Mouse (Mus musculus) G1E-ER4 (cell line): ENCODE results near the gene Slf2. TPM values are rescaled to one million over a fixed set of nuclear protein-coding genes. Genes with fewer than 3 reads are reported as not detected.

Experiments used
- GATA1 ChIP-seq: IDR thresholded peaks from one replicate; pipeline ENCODE4 v1.8.0; 2012; ENCODE audit warnings: low read length, inconsistent platforms
- polyA plus RNA-seq: library from polyadenylated mRNA; stranded (reverse); fragments of >175 nt; gene quantifications from 2 replicates; pipeline ENCODE4 v1.2.3, GENCODE M21; 2012

Gene Slf2
- polyA plus RNA-seq, 1 experiment = 78.6 TPM

DNA sequence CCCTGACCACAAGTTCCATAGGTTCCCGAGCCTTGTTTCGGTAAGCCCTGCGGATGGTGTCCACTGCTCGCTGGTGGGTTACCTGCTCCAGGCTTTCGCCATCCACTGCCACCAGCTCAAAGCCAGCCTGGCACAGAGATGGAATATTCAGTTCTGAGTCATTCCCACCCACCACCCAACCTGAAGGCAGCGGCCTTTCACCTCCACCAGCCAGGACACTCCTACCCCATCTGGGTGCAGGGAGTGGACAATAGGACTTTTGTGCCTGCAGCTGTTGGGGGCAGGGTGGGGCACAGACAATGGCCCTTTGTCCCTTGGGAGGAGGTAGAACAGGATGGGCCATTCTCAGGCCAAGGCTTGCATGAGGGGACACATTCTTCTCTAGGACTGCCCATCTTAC, 96.9 kb downstream of the Slf2 start:
- TF ChIP-seq GATA1 = no peak

DNA sequence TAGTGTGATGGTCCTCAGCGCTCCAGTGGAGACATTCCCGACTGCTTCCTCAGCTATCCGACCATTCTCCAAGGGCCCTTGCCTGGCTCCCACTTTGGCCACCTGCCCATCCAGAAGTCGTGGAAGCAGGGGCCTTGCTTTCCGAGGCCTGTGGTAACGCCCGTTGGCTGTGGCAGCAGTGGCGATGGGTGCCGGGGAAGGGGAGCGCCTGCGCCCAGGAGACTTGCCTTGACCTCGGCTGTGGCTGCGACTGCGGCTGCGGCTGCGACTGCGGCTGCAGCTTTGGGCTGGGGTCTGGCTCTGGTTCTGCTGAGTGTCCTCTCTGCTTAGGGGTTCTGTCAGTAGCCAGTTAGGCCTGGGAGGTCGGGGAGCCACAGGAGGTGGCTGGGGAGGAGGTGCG, 97.8 kb downstream of the Slf2 start:
- no peak for TF ChIP-seq GATA1

DNA sequence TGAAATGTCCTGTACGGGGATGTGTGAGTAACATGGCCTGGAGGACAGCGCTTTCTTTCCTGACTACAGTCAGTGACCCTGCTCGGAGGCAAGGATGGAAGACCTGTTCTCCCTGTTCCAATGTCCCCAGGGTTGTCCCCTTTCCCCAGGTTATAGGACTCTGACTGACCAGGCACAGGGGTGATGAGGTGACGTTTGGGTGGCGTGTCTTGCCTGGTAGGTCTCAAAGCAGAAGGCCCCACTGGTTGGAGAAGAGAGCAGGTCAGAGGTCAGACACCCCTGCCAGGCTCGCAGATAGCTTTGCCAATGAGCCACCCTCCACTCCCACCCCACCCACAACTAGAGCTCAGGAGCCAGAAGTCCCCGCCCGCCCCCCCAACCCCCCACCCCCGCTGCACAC, 98.6 kb downstream of the Slf2 start:
- no peak for TF ChIP-seq GATA1

DNA sequence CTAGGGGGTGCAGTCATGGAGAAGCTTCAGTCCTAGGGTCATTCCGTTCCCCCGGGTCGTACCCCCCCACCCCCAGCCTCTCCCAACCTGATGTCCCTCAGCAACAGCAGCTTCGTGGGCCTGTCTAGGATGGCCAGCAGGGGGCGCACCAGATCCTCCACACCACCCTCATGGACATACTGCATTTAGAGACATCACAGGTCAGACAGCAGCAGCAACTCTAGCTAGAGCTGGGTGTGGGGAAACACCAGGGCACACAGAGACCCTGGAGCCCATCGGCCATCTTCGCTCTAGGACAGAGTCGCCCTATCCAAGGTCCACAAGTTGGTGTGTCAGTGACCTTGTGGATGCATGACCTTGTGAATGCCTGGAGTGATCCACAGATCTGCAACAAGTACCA, 99.2 kb downstream of the Slf2 start:
- TF ChIP-seq GATA1 = no peak

DNA sequence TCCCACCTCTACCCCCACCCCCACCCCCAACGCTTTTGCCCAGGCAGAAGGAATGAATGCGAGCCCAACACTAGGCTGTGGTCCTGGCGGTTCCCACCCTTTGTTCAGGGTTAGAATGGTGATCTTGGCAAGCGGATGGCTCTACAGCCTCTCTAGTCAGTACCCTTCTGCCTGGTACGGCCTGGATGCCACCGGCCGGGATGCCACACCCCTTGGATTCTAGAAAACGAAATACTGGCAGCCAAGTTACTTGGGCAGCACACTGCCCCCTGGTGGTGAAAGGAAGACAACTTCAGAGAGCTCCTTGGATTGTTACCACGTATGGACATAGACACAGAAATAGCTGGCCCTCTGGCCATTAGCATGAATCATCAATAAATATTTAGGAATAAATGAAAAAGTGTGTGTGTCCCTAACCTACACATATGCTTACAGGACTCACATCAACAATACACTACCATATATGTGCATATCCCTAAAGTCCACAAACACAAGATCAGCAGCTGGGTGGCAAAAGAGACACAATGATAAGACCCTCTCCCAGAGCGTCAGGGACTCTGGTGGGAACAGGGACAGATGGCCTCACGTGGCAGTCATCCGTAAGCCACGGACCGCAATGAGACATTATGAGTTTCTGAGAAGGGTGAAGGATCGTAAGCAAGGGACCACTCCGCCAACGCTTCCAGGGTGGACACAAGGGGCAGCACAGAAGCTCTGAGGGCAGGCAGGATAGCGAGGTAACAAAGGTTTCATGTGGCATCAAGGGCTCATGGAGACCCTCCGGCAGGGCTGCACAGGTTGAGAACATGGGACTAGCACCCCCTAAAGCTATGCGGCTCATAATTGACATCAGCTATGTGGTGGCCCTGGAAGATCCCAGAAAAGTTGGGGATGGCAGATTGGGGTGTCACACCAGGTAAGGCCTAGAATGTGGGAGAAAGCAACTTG, 100.1 kb downstream of the Slf2 start:
- TF ChIP-seq GATA1 = no peak

DNA sequence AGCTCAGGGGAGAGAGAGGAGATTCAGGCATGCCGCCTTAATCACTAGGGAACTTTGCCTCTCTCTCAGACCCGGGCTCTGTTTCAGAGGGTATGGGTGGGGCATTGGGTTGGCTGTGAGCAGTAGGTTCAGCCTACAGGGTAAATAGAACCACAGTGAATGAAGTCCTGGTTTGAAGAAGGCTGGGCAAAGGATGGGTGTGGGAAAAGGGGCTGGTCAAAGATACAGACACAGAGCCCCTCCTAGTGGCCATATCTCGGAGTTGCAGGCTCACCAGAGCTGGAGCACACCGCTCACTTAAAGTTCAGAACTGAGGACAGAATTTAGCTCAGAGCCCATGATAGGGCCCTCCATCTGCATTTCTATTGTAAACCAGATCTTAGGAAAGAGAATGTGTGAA, 100.8 kb downstream of the Slf2 start:
- TF ChIP-seq GATA1 = no peak

Other genes with a start within 250 kb of the Slf2 start
- not detected in 2 replicates for gene Pax2, start 175.1 kb upstream of the Slf2 start, polyA plus RNA-seq
- gene Sema4g, start 58.0 kb downstream of the Slf2 start, polyA plus RNA-seq = 0.03 and 0.04 TPM in 2 replicates
- gene Twnk, start 74.5 kb downstream of the Slf2 start, polyA plus RNA-seq = 16.5 and 20.8 TPM in 2 replicates
- 92.8 and 106 TPM in 2 replicates for gene Mrpl43, start 75.3 kb downstream of the Slf2 start, polyA plus RNA-seq
- gene Lzts2, start 83.3 kb downstream of the Slf2 start, polyA plus RNA-seq = 26.6 and 39.2 TPM in 2 replicates
- not detected in 2 replicates for gene Pdzd7, start 114.6 kb downstream of the Slf2 start, polyA plus RNA-seq
- gene Sfxn3, start 116.4 kb downstream of the Slf2 start, polyA plus RNA-seq = 2.9 and 4.9 TPM in 2 replicates
- gene Kazald1, start 144.1 kb downstream of the Slf2 start, polyA plus RNA-seq = 0.22 and 0.25 TPM in 2 replicates
- not detected in 2 replicates for gene Tlx1, start 219.5 kb downstream of the Slf2 start, polyA plus RNA-seq